Mouse (Mus musculus) adrenal gland, postnatal 25 days (tissue): ENCODE results near the gene Mfsd4a. TPM values are rescaled to one million over a fixed set of nuclear protein-coding genes. Genes with fewer than 3 reads are reported as not detected.

Experiments used
- DNase-seq: peaks from one replicate; pipeline ENCODE4 v3.0.0; 2021; ENCODE audit warnings: mixed read lengths
- long read RNA-seq: library from polyadenylated mRNA; stranded (forward); transcript quantifications from one replicate; pipeline ENCODE4 v2.0.0, GENCODE M21; 2021
- total RNA-seq: library from RNA; stranded (reverse); gene quantifications from 2 replicates; pipeline ENCODE4 v1.2.3, GENCODE M21; 2021

The Mfsd4a gene
- total RNA-seq, result 29.5 and 29.9 TPM in 2 replicates
- long read RNA-seq, partial matches to known transcripts, result 1 of 91 reads
- long read RNA-seq, other reads (novel, unspliced or antisense), result 86 of 91 reads

- DNase-seq, result peak; percentile 68
These were observed at the start of gene Mfsd4a for GRCm38 (mm10) chr1:132067261-132068255. Mfsd4a (minus strand) TSS chr1:132068062.

GRCm38 (mm10) chr1:132116606-132117005 is 48.7 kb upstream of the Mfsd4a start:
- peak; percentile 79 for DNase-seq

- no peak for DNase-seq
These were observed 45.2 kb upstream of the Mfsd4a start for GRCm38 (mm10) chr1:132113098-132113497.

- no peak for DNase-seq
These were observed 44.6 kb upstream of the Mfsd4a start for GRCm38 (mm10) chr1:132112426-132112825.

GRCm38 (mm10) chr1:132111411-132111810 is 43.5 kb upstream of the Mfsd4a start:
- DNase-seq, result no peak

- no peak for DNase-seq
These were observed 41.5 kb upstream of the Mfsd4a start for GRCm38 (mm10) chr1:132109368-132109767.

- DNase-seq, result no peak
These were observed 36.5 kb upstream of the Mfsd4a start for GRCm38 (mm10) chr1:132104353-132104752.

- DNase-seq, result no peak
These were observed 34.3 kb upstream of the Mfsd4a start for GRCm38 (mm10) chr1:132101953-132102697.

- DNase-seq, result no peak
These were observed 31.9 kb upstream of the Mfsd4a start for GRCm38 (mm10) chr1:132099775-132100174.

- no peak for DNase-seq
These were observed 31.2 kb upstream of the Mfsd4a start for GRCm38 (mm10) chr1:132099016-132099415.

GRCm38 (mm10) chr1:132098076-132098475 is 30.2 kb upstream of the Mfsd4a start:
- no peak for DNase-seq

- DNase-seq, result peak; percentile 43
These were observed 27.6 kb upstream of the Mfsd4a start for GRCm38 (mm10) chr1:132095356-132096004.

GRCm38 (mm10) chr1:132093269-132093668 is 25.4 kb upstream of the Mfsd4a start:
- DNase-seq, result no peak

GRCm38 (mm10) chr1:132090266-132090665 is 22.4 kb upstream of the Mfsd4a start:
- DNase-seq, result no peak

- DNase-seq, result no peak
These were observed 21.9 kb upstream of the Mfsd4a start for GRCm38 (mm10) chr1:132089767-132090166.

GRCm38 (mm10) chr1:132088181-132088671 is 20.4 kb upstream of the Mfsd4a start:
- no peak for DNase-seq

- no peak for DNase-seq
These were observed 17.6 kb upstream of the Mfsd4a start for GRCm38 (mm10) chr1:132085181-132086049.

- no peak for DNase-seq
These were observed 10.6 kb upstream of the Mfsd4a start for GRCm38 (mm10) chr1:132078413-132078812.

GRCm38 (mm10) chr1:132075576-132075975 is 7.7 kb upstream of the Mfsd4a start:
- no peak for DNase-seq

- DNase-seq, result no peak
These were observed 2.8 kb upstream of the Mfsd4a start for GRCm38 (mm10) chr1:132070659-132071058.

GRCm38 (mm10) chr1:132069436-132069835 is 1.6 kb upstream of the Mfsd4a start:
- DNase-seq, result no peak
